Mouse (Mus musculus) left cerebral cortex, adult 6 months (tissue): ENCODE data around the gene Gm10337. TPM values are rescaled to one million over a fixed set of nuclear protein-coding genes. Genes with fewer than 3 reads are reported as not detected.

Experiments
- long read RNA-seq, 2 experiments: library from polyadenylated mRNA; unstranded; transcript quantifications; one replicate each; pipeline ENCODE4 v2.0.0; 2019 to 2020
- polyA plus RNA-seq: library from polyadenylated mRNA; unstranded; fragments of <200 nt; fragmentation: Nextera tagmentation; gene quantifications from 2 replicates; pipeline ENCODE4 v1.2.3, GENCODE M21; 2021

Gm10337 gene
- not detected in 2 replicates for polyA plus RNA-seq
- long read RNA-seq, experiment 1, result 0 reads
- long read RNA-seq, experiment 2, result 0 reads

DNA sequence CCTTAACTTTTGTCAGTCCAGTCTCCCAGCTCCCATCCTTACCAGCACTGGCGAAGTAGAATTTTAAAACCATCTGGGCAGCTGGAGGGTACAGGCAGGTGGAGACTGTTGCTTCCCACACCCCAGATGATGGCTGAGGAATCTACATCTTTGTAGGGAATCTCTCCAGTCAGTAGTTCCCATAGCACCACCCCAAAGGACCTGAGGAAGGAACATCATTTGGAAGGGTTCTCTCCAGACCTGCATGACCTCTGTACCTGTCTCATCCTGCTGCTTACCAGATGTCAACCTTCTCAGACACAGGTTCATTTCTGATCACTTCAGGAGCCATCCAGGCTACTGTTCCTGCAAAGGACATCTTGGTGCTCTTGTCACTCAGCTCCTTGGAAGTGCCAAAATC, at the start of gene Gm10337:
Gene Gm10337, plus strand, starts transcription at position 276 of the 400 bp plus-strand sequence.

DNA sequence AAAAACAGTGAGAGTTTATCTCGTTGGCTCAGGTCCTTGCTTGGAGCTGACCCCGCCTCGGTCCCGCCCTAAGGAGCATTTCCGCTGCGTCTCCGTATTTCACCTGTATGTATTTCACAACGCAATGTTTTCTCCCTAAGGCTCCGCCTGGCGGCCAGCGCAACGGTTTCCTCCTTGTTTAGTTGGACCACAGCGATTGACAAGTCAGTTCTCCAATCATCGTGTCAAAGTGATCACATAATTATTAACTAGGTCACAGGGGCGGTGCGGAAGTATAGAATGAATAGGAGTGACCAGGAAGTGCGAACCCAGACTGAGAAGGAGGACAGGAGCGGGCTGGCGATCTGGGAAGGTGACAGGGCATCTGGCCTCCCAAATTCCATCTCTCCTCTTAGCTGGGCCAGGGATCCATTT, 44.6 kb upstream of the Gm10337 start, which contains the start of gene Prr13:
Gene Prr13, plus strand, starts transcription at position 125 of the 414 bp plus-strand sequence.

DNA sequence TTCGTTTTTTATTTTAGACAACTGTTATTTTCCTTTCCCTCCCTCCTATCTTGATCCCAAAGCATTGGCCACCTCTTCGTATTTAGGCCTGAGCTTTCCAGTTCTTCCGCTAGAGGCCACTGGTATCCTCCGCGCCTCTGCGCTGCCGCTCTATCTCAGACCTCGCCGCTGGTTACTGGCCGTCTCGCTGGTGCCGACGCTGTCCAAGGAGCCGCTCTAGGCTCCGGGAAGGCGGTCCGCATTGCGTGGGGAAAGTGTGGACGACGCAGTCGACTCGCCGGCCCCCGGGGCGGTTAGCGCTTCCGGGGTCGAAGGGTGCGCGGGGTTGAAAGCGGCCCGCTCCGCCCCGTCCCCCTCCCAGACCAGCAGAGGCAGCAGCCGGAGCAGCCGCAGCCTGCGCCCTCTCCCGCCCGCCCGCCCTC, 33.3 kb upstream of the Gm10337 start, which contains the start of gene Pcbp2:
Gene Pcbp2, plus strand, starts transcription at position 357 of the 422 bp plus-strand sequence.

GRCm38 (mm10) chr15:102516728-102517404, 13.3 kb downstream of the Gm10337 start, which contains the start of gene Map3k12:
TSS of gene Map3k12 (minus strand) at chr15:102517064.

GRCm38 (mm10) chr15:102517976-102518858, 14.7 kb downstream of the Gm10337 start, which contains the start of gene Tarbp2:
TSS of gene Tarbp2 (plus strand) at chr15:102518192.

DNA sequence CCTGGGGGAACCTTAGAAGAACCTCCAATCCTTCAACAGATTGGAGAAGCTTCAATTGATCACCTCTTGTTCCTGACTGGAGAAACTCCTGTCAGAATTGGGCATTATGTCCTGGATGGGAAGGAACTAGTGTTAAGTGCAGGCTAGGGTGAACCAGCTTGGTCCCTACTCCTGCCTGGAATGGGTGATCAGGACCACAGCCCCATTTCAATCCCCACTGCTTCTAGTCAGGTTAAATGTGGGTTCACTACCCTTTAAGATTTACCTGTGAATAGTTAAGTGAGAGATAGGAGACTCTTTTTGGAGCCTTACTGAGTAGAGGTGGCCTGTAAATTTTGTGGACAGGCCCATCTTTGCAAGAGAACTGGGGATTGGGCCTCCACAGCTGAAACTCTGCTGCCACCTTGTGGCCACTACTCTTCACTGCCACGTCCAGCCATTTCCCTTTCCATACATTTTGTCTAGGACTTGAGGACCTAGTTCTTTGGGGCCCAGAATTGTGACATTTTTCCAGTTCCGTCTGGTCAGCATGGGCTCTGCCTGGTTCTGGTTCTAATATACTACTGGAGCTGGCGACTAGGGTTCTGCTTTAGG, 21.5 kb downstream of the Gm10337 start, which contains the start of gene Npff:
Gene Npff, minus strand, starts transcription at position 51 of the 594 bp plus-strand sequence.

Other genes with a start within 250 kb of the Gm10337 start
- gene Rarg, start 246.2 kb upstream of the Gm10337 start, polyA plus RNA-seq, result 1.8 and 2.6 TPM in 2 replicates
- not detected in 2 replicates for gene Gm9918, start 233.2 kb upstream of the Gm10337 start, polyA plus RNA-seq
- gene Mfsd5, start 224.3 kb upstream of the Gm10337 start, polyA plus RNA-seq, result 27.4 and 84.9 TPM in 2 replicates
- 0.29 and 1.3 TPM in 2 replicates for gene Espl1, start 207.5 kb upstream of the Gm10337 start, polyA plus RNA-seq
- 1,254 and 1,594 TPM in 2 replicates for gene Pfdn5, start 177.6 kb upstream of the Gm10337 start, polyA plus RNA-seq
- 60.7 and 68.7 TPM in 2 replicates for gene Myg1, start 172.0 kb upstream of the Gm10337 start, polyA plus RNA-seq
- 13.0 and 15.3 TPM in 2 replicates for gene Aaas, start 153.0 kb upstream of the Gm10337 start, polyA plus RNA-seq
- gene Sp7, start 136.5 kb upstream of the Gm10337 start, polyA plus RNA-seq, result 0.74 and 0.84 TPM in 2 replicates
- 0.85 and 2.6 TPM in 2 replicates for gene Sp1, start 97.6 kb upstream of the Gm10337 start, polyA plus RNA-seq
- 0.69 and 1.3 TPM in 2 replicates for gene Amhr2, start 58.4 kb upstream of the Gm10337 start, polyA plus RNA-seq
- 77.7 and 88.3 TPM in 2 replicates for gene Prr13, start 44.7 kb upstream of the Gm10337 start, polyA plus RNA-seq
- gene Pcbp2, start 33.2 kb upstream of the Gm10337 start, polyA plus RNA-seq, result 104 and 109 TPM in 2 replicates
- 29.5 and 31.4 TPM in 2 replicates for gene Map3k12, start 13.3 kb downstream of the Gm10337 start, polyA plus RNA-seq
- gene Tarbp2, start 14.5 kb downstream of the Gm10337 start, polyA plus RNA-seq, result 15.8 and 18.3 TPM in 2 replicates
- gene Npff, start 21.2 kb downstream of the Gm10337 start, polyA plus RNA-seq, result 0.74 and 0.83 TPM in 2 replicates
- gene Gm28047, start 121.3 kb downstream of the Gm10337 start, polyA plus RNA-seq, result 0.33 TPM in 1 of 2 replicates, not detected in the other
- gene Atf7, start 121.7 kb downstream of the Gm10337 start, polyA plus RNA-seq, result 12.4 and 20.9 TPM in 2 replicates
- gene Atp5g2, start 168.6 kb downstream of the Gm10337 start, polyA plus RNA-seq, result 337 and 356 TPM in 2 replicates
- gene Calcoco1, start 218.5 kb downstream of the Gm10337 start, polyA plus RNA-seq, result 38.9 and 44.3 TPM in 2 replicates